Mouse (Mus musculus): ENCODE measurements around the gene Smarcc1. TPM values are rescaled to one million over a fixed set of nuclear protein-coding genes. Genes with fewer than 3 reads are reported as not detected.
"Not testable (repeated sequence)": the region's sequence is repeated elsewhere in the genome, so short reads cannot be mapped to it uniquely, and the experiment has no call there.

Gene Smarcc1
- polyA plus RNA-seq, 1 experiment from 2014 or later: 58.1 TPM

DNA sequence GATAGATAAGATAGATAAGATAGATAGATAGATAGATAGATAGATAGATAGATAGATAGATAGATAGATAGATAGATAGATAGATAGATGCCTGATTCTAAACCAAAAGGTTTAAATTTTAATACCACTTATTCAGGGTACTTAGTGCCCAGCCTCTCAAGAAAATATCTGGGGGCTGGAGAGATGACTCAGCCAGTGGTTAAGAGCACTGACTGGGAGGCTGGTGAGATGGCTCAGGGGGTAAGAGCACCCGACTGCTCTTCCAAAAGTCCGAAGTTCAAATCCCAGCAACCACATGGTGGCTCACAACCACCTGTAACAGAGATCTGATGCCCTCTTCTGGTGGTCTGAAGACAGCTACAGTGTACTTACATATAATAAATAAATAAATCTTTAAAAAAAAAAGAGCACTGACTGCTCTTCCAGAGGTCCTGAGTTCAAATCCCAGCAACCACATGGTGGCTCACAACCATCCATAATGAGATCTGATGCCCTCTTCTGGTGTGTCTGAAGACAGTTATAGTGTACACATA is 6.6 kb downstream of the Smarcc1 start:
- not testable (repeated sequence) for H3K27ac ChIP-seq; ATAC-seq (replicated peaks; ENCODE audit: low FRiP score, low read depth); H3K4me3 ChIP-seq (replicated peaks; ENCODE audit: low read depth, low read length); DNase-seq (ENCODE audit: low spot score); H3K27me3 ChIP-seq (ENCODE audit: insufficient read depth, low read length); H3K4me1 ChIP-seq (replicated peaks; ENCODE audit: insufficient read depth, low read length); H3K4me2 ChIP-seq (ENCODE audit: low read length); H3K9ac ChIP-seq (ENCODE audit: low read depth, low read length); H3K9me3 ChIP-seq (replicated peaks; ENCODE audit: low read length); H3K36me3 ChIP-seq (ENCODE audit: insufficient read depth, low read length)
- TF ChIP-seq CTCF (IDR thresholded peaks at IDR 0.05; ENCODE audit: low read depth): 0 out of 2 replicates have a peak, but pooled peaks have one; percentile 19
- WGBS: 50% methylated on average over 2 of the region's 2 CpGs

DNA sequence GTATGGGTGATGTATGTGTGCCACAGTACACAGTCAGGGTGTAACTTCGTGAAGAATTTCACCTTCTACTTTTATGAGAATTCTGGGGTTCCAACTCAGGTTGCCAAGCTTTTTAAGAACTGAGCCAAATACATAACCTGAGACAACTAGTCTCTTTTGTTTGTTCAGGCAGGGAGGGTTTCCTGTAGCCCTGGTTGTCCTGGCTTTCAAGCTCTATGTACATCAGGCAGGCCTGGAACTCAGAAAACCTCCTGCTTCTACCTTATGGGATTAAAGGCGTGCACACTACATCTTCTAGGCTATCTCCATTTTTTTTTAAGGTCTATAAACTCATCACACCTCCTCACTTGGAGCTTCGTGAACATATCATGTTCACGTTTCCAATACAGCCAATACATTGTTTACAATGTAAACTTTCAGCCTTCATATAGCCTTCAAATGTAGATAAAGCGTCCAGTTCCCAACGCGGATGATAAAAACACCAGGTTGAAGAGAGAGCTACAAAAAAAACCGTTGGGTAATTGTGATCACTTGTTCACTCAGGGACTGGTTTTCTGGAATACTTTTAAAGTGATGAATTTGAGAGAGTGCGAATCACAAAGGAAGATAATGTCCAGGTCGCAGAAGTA is 13.5 kb downstream of the Smarcc1 start:
- TF ChIP-seq CTCF (IDR thresholded peaks at IDR 0.05; ENCODE audit: low read depth): no peak
- ATAC-seq (replicated peaks; ENCODE audit: low FRiP score, low read depth) (no peak), DNase-seq (ENCODE audit: low spot score) (no peak)
- Histone ChIP-seq H3K9me3 (replicated peaks; ENCODE audit: low read length) (no peaks in the 10 kb centered on the region), H3K4me3 (replicated peaks; ENCODE audit: low read depth, low read length) (peak overlapping the region; percentile 89), H3K36me3 (ENCODE audit: insufficient read depth, low read length) (peaks cover 6% of the 10 kb centered on the region; the same call in 1 of the 2 replicates), H3K9ac (ENCODE audit: low read depth, low read length) (peak overlapping the region; percentile 95), H3K4me2 (ENCODE audit: low read length) (peak overlapping the region; percentile 81), H3K27me3 (ENCODE audit: insufficient read depth, low read length) (no peaks in the 10 kb centered on the region), H3K27ac (peak overlapping the region; percentile 87), H3K4me1 (replicated peaks; ENCODE audit: insufficient read depth, low read length) (0 out of 2 replicates have a peak, but pooled peaks cover 5% of the 10 kb centered on the region)
- whole genome bisulfite sequencing: 13% methylated on average over 10 of the region's 10 CpGs

DNA sequence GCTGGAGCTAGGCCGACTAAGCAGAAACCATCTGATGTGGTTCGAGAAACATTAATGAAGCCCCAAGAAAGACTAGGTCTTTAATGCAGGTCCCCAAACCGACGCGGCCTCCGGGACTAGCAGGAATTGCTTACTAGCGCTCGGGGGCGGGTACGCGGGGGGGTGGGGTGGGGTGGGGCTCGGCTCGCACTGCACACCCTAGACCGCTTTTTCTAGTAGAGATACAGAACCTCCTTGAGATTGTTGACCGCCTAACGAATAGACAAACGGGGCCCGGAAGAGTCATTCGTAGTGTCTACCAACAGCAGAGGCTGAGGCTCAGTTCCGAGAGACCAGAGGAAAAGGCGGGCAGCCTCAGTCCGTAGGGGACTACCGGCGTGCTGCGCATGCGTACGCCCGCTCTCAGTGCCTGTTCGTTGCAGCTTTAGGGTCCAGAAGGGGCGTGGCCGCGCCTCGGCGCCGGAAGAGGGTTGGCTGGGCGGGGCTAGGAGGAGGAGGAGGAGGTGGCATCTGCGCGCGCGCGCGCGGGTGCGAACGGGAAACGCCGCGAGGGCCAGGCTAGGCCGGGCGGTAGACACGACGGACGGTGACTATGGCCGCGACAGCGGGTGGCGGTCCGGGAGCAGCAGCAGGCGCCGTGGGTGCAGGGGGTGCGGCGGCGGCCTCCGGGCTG is 14.2 kb downstream of the Smarcc1 start:
- peak; percentile 100 for DNase-seq (ENCODE audit: low spot score)
- peak overlapping the region; percentile 87 for H3K27ac ChIP-seq
- H3K4me1 ChIP-seq (replicated peaks; ENCODE audit: insufficient read depth, low read length): 0 out of 2 replicates have a peak, but pooled peaks cover 5% of the 10 kb centered on the region
- H3K9ac ChIP-seq (ENCODE audit: low read depth, low read length): peak overlapping the region; percentile 95
- ATAC-seq (replicated peaks; ENCODE audit: low FRiP score, low read depth): peak; percentile 97
- TF ChIP-seq CTCF (IDR thresholded peaks at IDR 0.05; ENCODE audit: low read depth): no peak
- H3K4me2 ChIP-seq (ENCODE audit: low read length): peak overlapping the region; percentile 81
- no peaks in the 10 kb centered on the region for H3K27me3 ChIP-seq (ENCODE audit: insufficient read depth, low read length)
- peak overlapping the region; percentile 89 for H3K4me3 ChIP-seq (replicated peaks; ENCODE audit: low read depth, low read length)
- WGBS: under 1% methylated on average over 62 of the region's 64 CpGs
- H3K9me3 ChIP-seq (replicated peaks; ENCODE audit: low read length): no peaks in the 10 kb centered on the region
- H3K36me3 ChIP-seq (ENCODE audit: insufficient read depth, low read length): peaks cover 9% of the 10 kb centered on the region; the same call in 1 of the 2 replicates

GRCm38 (mm10) chr9:110132201-110132605 is 14.7 kb downstream of the Smarcc1 start:
- ATAC-seq (replicated peaks; ENCODE audit: low FRiP score, low read depth): peak; percentile 67
- Histone ChIP-seq H3K9me3 (replicated peaks; ENCODE audit: low read length) (no peaks in the 10 kb centered on the region), H3K4me2 (ENCODE audit: low read length) (peak overlapping the region; percentile 81), H3K27ac (peak overlapping the region; percentile 87), H3K4me1 (replicated peaks; ENCODE audit: insufficient read depth, low read length) (0 out of 2 replicates have a peak, but pooled peaks cover 5% of the 10 kb centered on the region), H3K4me3 (replicated peaks; ENCODE audit: low read depth, low read length) (peak overlapping the region; percentile 89), H3K36me3 (ENCODE audit: insufficient read depth, low read length) (peaks cover 9% of the 10 kb centered on the region; the same call in 1 of the 2 replicates), H3K27me3 (ENCODE audit: insufficient read depth, low read length) (no peaks in the 10 kb centered on the region), H3K9ac (ENCODE audit: low read depth, low read length) (peak overlapping the region; percentile 95)
- TF ChIP-seq CTCF (IDR thresholded peaks at IDR 0.05; ENCODE audit: low read depth): no peak
- WGBS: under 1% methylated on average over 31 of the region's 38 CpGs
- DNase-seq (ENCODE audit: low spot score): peak; percentile 24

GRCm38 (mm10) chr9:110132921-110133320 is 15.4 kb downstream of the Smarcc1 start:
- Histone ChIP-seq H3K27me3 (ENCODE audit: insufficient read depth, low read length) (no peaks in the 10 kb centered on the region), H3K9ac (ENCODE audit: low read depth, low read length) (peak overlapping the region; percentile 95; the same call in 1 of the 2 replicates), H3K36me3 (ENCODE audit: insufficient read depth, low read length) (peaks cover 9% of the 10 kb centered on the region; the same call in 1 of the 2 replicates), H3K4me3 (replicated peaks; ENCODE audit: low read depth, low read length) (peak overlapping the region; percentile 89), H3K4me2 (ENCODE audit: low read length) (peak overlapping the region; percentile 81), H3K9me3 (replicated peaks; ENCODE audit: low read length) (no peaks in the 10 kb centered on the region), H3K27ac (no peak overlapping the region), H3K4me1 (replicated peaks; ENCODE audit: insufficient read depth, low read length) (0 out of 2 replicates have a peak, but pooled peaks cover 5% of the 10 kb centered on the region)
- WGBS: 51% methylated on average over 6 of the region's 6 CpGs
- DNase-seq (ENCODE audit: low spot score) (no peak), ATAC-seq (replicated peaks; ENCODE audit: low FRiP score, low read depth) (no peak)
- TF ChIP-seq CTCF (IDR thresholded peaks at IDR 0.05; ENCODE audit: low read depth): no peak

DNA sequence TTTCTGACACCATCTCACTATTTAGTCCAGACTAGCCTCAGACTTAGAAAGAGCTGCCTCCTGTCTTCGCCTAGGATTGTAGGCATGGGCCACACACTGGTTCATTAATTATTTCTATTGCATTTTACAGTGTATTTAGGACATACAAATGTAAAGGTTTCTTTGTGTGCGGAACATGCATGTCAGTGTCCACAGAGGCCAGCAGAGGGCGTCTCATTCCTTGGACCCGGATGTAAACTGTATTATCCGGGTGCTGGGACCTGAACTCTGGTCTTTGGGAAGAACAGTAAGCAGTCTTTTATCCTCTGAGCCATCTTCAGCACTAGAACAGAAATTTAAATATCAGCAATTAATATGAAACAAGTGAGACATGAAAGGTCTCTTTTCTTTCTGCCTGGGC is 16.7 kb downstream of the Smarcc1 start:
- Histone ChIP-seq H3K4me3 (replicated peaks; ENCODE audit: low read depth, low read length) (no peak overlapping the region), H3K36me3 (ENCODE audit: insufficient read depth, low read length) (peaks cover 12% of the 10 kb centered on the region; the same call in 1 of the 2 replicates), H3K4me2 (ENCODE audit: low read length) (no peak overlapping the region), H3K27ac (no peak overlapping the region), H3K9me3 (replicated peaks; ENCODE audit: low read length) (no peaks in the 10 kb centered on the region), H3K9ac (ENCODE audit: low read depth, low read length) (no peak overlapping the region), H3K27me3 (ENCODE audit: insufficient read depth, low read length) (no peaks in the 10 kb centered on the region), H3K4me1 (replicated peaks; ENCODE audit: insufficient read depth, low read length) (0 out of 2 replicates have a peak, but pooled peaks cover 5% of the 10 kb centered on the region)
- no peak for DNase-seq (ENCODE audit: low spot score)
- no peak for ATAC-seq (replicated peaks; ENCODE audit: low FRiP score, low read depth)
- TF ChIP-seq CTCF (IDR thresholded peaks at IDR 0.05; ENCODE audit: low read depth): peak; percentile 46
- WGBS: 83% methylated on average over 5 of the region's 5 CpGs

All from kidney, postnatal 0 days (tissue).